Mouse (Mus musculus) ES-Bruce4 (cell line): ENCODE measurements around the gene Slc22a13.

Source experiments
- CTCF ChIP-seq: IDR thresholded peaks from one replicate; pipeline ENCODE4 v1.8.1; 2011; ENCODE audit warnings: low read depth, low read length
- EP300 ChIP-seq: IDR thresholded peaks from 2 replicates; pipeline ENCODE4 v1.6.1; 2011; ENCODE audit warnings: low read depth, low read length; ENCODE audit not compliant: insufficient read depth
- POLR2A ChIP-seq: IDR thresholded peaks from one replicate; pipeline ENCODE4 v1.8.1; 2011; ENCODE audit warnings: low read length; ENCODE audit not compliant: insufficient read depth

DNA sequence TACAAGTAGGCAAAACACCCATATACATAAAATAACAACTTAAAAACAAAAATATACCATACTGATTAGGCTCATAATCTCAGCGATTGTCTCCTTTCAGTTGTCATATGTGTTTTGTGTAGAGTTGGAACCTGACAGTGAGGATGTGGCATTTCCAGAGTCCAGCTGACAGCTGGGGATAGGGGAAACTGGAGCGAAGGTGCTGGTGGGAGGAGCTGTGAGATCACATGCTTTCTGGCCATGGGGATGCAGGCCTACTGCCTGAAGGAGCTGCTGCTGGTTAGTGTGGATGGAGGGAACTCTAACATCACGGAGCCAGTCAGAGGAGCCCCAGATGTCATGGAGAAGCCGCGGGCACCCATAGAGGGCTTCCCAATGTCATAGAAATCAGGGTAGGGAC lies 3.1 kb downstream of the Slc22a13 start:
- no peak for TF ChIP-seq CTCF
- no peak for TF ChIP-seq EP300
- no peak for TF ChIP-seq POLR2A
